Mouse (Mus musculus) bone marrow, adult 2 months (tissue): ENCODE results near the gene Tsc22d1.

ENCODE experiments used
- CTCF ChIP-seq: fragments of 200-500 bp; IDR thresholded peaks from 2 replicates; pipeline ENCODE4 v1.5.1; 2011; ENCODE audit warnings: low read length, control low read depth; ENCODE audit not compliant: control insufficient read depth, insufficient read depth
- POLR2A ChIP-seq: fragments of 200-500 bp; IDR thresholded peaks from 2 replicates; pipeline ENCODE4 v1.6.1; 2011; ENCODE audit warnings: low read depth, mild to moderate bottlenecking, control low read depth, low read length, borderline replicate concordance; ENCODE audit not compliant: control insufficient read depth

DNA sequence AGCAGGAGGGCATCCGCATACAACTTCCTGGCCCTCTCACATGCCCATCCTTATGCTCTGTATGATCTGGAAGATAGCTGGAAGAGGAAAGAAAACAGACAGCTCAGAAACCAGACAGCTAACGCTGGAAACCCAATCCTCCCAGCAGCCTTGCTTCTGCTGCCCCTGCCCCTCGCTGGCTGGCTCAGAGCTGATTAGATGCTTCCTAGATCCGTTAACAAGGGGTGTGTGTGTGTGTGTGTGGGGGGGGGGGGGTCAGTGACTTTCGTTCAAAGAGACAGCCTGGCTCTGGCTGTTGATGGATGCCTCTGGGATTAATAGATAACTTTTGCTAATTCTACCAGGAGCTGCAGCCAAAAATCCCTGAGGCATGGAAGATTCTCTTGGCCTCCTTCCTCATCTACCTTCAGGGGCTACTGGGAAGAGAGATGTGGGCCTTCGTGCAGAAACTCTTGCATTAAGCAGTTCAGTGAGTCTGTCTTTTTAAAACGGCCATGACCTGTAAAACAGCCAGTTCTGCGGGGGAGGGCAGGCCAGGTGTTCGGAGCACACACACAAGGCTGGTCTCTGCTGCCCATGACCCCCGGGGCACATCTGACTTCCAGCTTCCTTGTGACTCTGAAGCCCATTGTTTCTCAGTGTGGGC lies 118.5 kb downstream of the Tsc22d1 start:
- TF ChIP-seq CTCF (no peak), POLR2A (no peak)
